Mouse (Mus musculus) embryonic fibroblast, embryonic 13.5 days (primary cell): ENCODE data around the gene Dctpp1.

Source experiments
- CTCF ChIP-seq: IDR thresholded peaks from 2 replicates; pipeline ENCODE4 v1.5.1; 2011; ENCODE audit warnings: mild to moderate bottlenecking, control low read depth, low read length, moderate library complexity, borderline replicate concordance; ENCODE audit not compliant: insufficient read depth
- POLR2A ChIP-seq: IDR thresholded peaks from 2 replicates; pipeline ENCODE4 v1.6.1; 2011; ENCODE audit warnings: low read depth, mild to moderate bottlenecking, control low read depth, low read length, moderate library complexity

GRCm38 (mm10) chr7:127233368-127233749 lies 27.1 kb downstream of the Dctpp1 start:
- TF ChIP-seq POLR2A (no peak), CTCF (no peak)
